Mouse (Mus musculus): Measurements from ENCODE around the gene Zfp2.

GRCm38 (mm10) chr11:50878641-50879040 is 37.3 kb downstream of the Zfp2 start:
- TF ChIP-seq GABPA (IDR thresholded peaks at IDR 0.05; ENCODE audit: insufficient replicate concordance, low read depth, low read length) (no peak), TCF12 (IDR thresholded peaks at IDR 0.05; ENCODE audit: low read depth, low read length) (no peak)
